Mouse (Mus musculus) brain, embryonic 14.5 days (tissue): Measurements from ENCODE around the gene Camta1.

ENCODE experiments used
- CTCF ChIP-seq: fragments of 200-500 bp; IDR thresholded peaks from 2 replicates; pipeline ENCODE4 v1.5.1; 2012; ENCODE audit warnings: inconsistent platforms, mild to moderate bottlenecking, moderate library complexity, borderline replicate concordance; ENCODE audit not compliant: insufficient read depth, insufficient read length; ENCODE audit errors: extremely low read depth
- POLR2A ChIP-seq: fragments of 200-500 bp; IDR thresholded peaks from 2 replicates; pipeline ENCODE4 v1.6.1; 2012; ENCODE audit warnings: mild to moderate bottlenecking, inconsistent platforms, borderline replicate concordance; ENCODE audit not compliant: poor library complexity, insufficient read depth, insufficient read length, severe bottlenecking; ENCODE audit errors: extremely low read depth

DNA sequence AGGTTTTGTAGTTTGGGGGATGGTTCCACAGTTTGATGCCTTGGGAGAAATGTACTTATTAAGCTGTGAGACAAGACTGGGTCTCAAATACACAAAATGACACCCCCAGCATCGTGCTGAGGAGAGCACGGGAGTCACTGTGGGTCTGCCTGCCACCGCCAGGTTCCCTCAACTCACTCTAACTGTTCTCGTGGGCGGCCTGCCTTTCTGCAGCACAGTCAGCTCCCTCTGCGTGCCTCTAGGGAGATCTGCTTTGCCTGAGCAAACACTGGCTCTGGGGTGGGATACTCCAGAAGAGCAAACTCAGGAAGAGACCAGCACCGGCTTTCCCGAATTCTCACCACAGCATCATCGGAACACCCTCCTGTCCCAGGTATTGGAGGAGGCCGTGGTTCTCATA lies 129.0 kb downstream of the Camta1 start:
- TF ChIP-seq POLR2A (no peak), CTCF (no peak)
